Mouse (Mus musculus) natural killer cell, adult 2 months (primary cell): ENCODE data around the gene Gtse1.

Experiments used
- DNase-seq, 2 experiments: peaks; one replicate each; pipeline ENCODE4 v3.0.0; 2022; ENCODE audit warnings: low spot score in 2 of 2

Gtse1 gene

DNA sequence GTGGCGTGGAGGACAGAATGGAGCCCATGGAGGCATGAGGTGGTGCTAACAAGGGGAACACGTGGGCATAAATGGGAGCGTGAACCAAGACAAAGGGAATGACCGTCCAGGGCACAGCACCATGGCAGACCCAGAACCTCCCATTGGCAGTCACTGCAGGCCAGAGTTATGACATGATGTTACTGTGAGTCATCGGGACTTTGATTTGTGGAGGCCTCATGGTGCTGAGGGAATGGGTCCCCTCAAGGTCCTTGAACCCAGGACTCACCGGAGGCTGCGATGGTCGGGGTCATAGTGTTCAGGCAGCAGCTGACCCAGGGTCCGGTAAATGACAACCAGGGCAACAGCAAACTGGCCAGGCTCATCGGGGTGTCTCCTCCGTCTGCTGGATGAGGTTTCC, 62.3 kb downstream of the Gtse1 start:
- DNase-seq = no peak
